Mouse (Mus musculus) bone marrow, adult 2 months (tissue): ENCODE data around the gene Glyctk.

ENCODE experiments used
- CTCF ChIP-seq: fragments of 200-500 bp; IDR thresholded peaks from 2 replicates; pipeline ENCODE4 v1.5.1; 2011; ENCODE audit warnings: low read length, control low read depth; ENCODE audit not compliant: control insufficient read depth, insufficient read depth
- POLR2A ChIP-seq: fragments of 200-500 bp; IDR thresholded peaks from 2 replicates; pipeline ENCODE4 v1.6.1; 2011; ENCODE audit warnings: low read depth, mild to moderate bottlenecking, control low read depth, low read length, borderline replicate concordance; ENCODE audit not compliant: control insufficient read depth

- TF ChIP-seq POLR2A (no peak), CTCF (no peak)
Observed at GRCm38 (mm10) chr9:106197081-106197713, 39.3 kb upstream of the Glyctk start.
